Mouse (Mus musculus) neural tube, embryonic 12.5 days (tissue): Measurements from ENCODE around the gene Chat. TPM values are rescaled to one million over a fixed set of nuclear protein-coding genes. Genes with fewer than 3 reads are reported as not detected.
A peak's percentile ranks its signal among the peaks of the same experiment; 100 is the strongest.

Experiments
- ATAC-seq: fragments of 200-750 bp; cut with Nextera tagmentation; 2 replicates; pipeline ENCODE4 v1.8.0; 2017; ENCODE audit warnings: low read depth, mild to moderate bottlenecking, moderate TSS enrichment, moderate library complexity; ENCODE audit not compliant: low FRiP score
- H3K27ac ChIP-seq: fragments of 300-500 bp; sonication (generic); 2 replicates; pipeline ENCODE4 v1.5.1; 2016
- H3K27me3 ChIP-seq: fragments of 300-500 bp; sonication (generic); replicated peaks from 2 replicates; pipeline ENCODE4 v1.6.1; 2016; ENCODE audit warnings: mild to moderate bottlenecking
- H3K36me3 ChIP-seq: fragments of 300-500 bp; sonication (generic); 2 replicates; pipeline ENCODE4 v1.6.1; 2016; ENCODE audit warnings: mild to moderate bottlenecking
- H3K4me1 ChIP-seq: fragments of 300-500 bp; sonication (generic); 2 replicates; pipeline ENCODE4 v1.6.1; 2016
- H3K4me2 ChIP-seq: fragments of 300-500 bp; sonication (generic); replicated peaks from 2 replicates; pipeline ENCODE4 v1.6.1; 2016; ENCODE audit warnings: mild to moderate bottlenecking
- H3K4me3 ChIP-seq: fragments of 300-500 bp; sonication (generic); 2 replicates; pipeline ENCODE4 v1.5.1; 2016
- H3K9ac ChIP-seq: fragments of 300-500 bp; sonication (generic); 2 replicates; pipeline ENCODE4 v1.6.1; 2016; ENCODE audit warnings: mild to moderate bottlenecking
- H3K9me3 ChIP-seq: fragments of 300-500 bp; sonication (generic); 2 replicates; pipeline ENCODE4 v1.6.1; 2016; ENCODE audit warnings: mild to moderate bottlenecking
- WGBS: fragments of 180-500 bp; shearing (Covaris S2); methylation state at CpG from one replicate; pipeline ENCODE4 v1.1.7; 2016; 5-methylcytosine and 5-hydroxymethylcytosine counted together
- polyA plus RNA-seq: library from polyadenylated mRNA; unstranded; fragments of >200 nt; fragmentation: Nextera tagmentation; extraction: Ambion mirVana; gene quantifications from 2 replicates; pipeline ENCODE4 v1.2.1, GENCODE M21; 2016

Chat gene
- polyA plus RNA-seq, result 4.4 and 5.6 TPM in 2 replicates

DNA sequence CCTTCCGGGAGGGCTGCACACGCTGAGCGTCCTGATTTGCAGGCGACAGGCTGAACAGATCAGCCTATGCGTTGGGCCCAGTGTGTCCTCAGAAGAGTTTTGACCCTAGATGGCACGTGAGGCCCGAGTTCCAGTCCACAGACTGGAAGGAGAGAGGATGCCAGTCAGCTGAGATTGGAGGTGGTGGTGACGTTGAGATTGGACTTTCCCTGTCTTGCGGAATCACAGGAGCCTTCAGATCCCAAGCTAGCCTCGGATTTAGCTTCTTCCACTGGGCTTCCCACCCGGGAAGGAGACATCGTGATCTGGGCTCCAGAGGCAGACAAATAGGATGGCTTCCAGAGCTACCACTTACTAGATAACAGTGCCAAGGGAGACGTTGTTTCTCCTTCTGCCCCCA lies at the start of gene Chat:
Gene Chat (minus strand): TSS at position 101 of the 400 bp plus-strand sequence.
- Histone ChIP-seq H3K9ac (peak within 1 kb of the TSS; percentile 43; the same call in 1 of the 2 replicates), H3K4me1 (peaks cover 22% of the 10 kb centered on the region), H3K4me3 (peak within 1 kb of the TSS; percentile 23), H3K27me3 (peaks cover 75% of the 10 kb centered on the region), H3K4me2 (peak within 1 kb of the TSS; percentile 53), H3K36me3 (no peaks in the 10 kb centered on the region), H3K27ac (no peak within 1 kb of the TSS), H3K9me3 (no peaks in the 10 kb centered on the region)
- 17% methylated on average over 13 of the region's 13 CpGs for WGBS
- ATAC-seq, result no peak

GRCm38 (mm10) chr14:32513336-32514032 lies 47.7 kb upstream of the Chat start, which contains the start of gene Ercc6:
TSS of gene Ercc6 (plus strand) at chr14:32513521.
- H3K27me3 ChIP-seq, result no peaks in the 10 kb centered on the region
- H3K4me3 ChIP-seq, result peak within 1 kb of the TSS; percentile 68
- peak within 1 kb of the TSS; percentile 28; the same call in 1 of the 2 replicates for H3K27ac ChIP-seq
- WGBS, result under 1% methylated on average over 62 of the region's 62 CpGs
- H3K4me1 ChIP-seq, result 0 out of 2 replicates have a peak, but pooled peaks cover 4% of the 10 kb centered on the region
- H3K36me3 ChIP-seq, result peaks cover 17% of the 10 kb centered on the region
- peak within 1 kb of the TSS; percentile 84 for H3K4me2 ChIP-seq
- H3K9ac ChIP-seq, result peak within 1 kb of the TSS; percentile 64
- peak; percentile 97 for ATAC-seq
- no peaks in the 10 kb centered on the region for H3K9me3 ChIP-seq

DNA sequence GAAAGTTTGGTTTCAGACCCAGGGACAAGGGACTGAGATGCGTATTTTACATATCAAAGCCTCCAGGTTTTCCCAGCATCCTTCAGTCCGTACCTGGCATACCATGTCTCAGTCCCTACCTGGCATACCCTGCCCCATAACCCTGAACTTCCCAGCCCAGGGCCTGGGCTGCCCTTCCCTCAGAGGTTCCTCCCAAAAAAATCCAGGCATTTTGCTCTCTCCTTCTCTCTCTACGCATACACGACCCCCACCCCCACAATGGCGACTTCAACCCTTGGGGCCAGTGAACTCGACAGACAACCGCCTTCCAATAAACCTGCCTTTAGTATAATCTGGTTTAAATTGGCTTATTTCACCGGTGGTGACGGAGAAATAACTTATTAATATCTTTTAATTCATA lies 47.1 kb upstream of the Chat start:
- H3K9me3 ChIP-seq, result no peaks in the 10 kb centered on the region
- ATAC-seq, result peak; percentile 54
- H3K27ac ChIP-seq, result no peak overlapping the region
- peaks cover 14% of the 10 kb centered on the region for H3K36me3 ChIP-seq
- H3K4me1 ChIP-seq, result 0 out of 2 replicates have a peak, but pooled peaks cover 4% of the 10 kb centered on the region
- H3K27me3 ChIP-seq, result no peaks in the 10 kb centered on the region
- peak overlapping the region; percentile 68 for H3K4me3 ChIP-seq
- WGBS, result 49% methylated on average over 9 of the region's 9 CpGs
- no peak overlapping the region; the same call in 1 of the 2 replicates for H3K9ac ChIP-seq
- peak overlapping the region; percentile 84 for H3K4me2 ChIP-seq

DNA sequence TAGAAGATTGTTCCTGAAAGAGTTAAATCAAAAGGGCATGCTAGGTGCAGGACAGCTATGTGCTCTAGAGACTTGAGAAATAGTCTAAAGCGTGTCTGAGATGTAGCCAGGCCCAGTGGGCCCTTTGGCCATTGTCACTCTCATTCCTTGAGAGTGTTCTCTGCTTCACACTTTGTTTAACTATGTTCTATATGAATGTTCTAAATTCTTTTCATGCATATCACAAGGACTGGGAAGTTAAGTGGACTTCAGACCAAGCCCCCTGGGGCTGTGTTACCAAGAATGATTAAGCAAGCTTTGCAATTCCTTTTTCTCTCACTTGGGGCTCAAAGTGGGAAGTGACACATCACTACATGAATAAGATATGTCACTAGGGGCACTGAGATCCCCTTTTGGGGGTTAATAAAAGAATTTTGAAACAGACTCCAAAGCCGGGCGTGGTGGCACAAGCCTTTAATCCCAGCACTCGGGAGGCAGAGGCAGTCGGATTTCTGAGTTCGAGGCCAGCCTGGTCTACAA lies 43.7 kb upstream of the Chat start:
- H3K4me3 ChIP-seq, result no peak overlapping the region
- H3K9me3 ChIP-seq, result no peaks in the 10 kb centered on the region
- no peak overlapping the region for H3K27ac ChIP-seq
- no peaks in the 10 kb centered on the region for H3K36me3 ChIP-seq
- H3K9ac ChIP-seq, result no peak overlapping the region
- H3K4me1 ChIP-seq, result 0 out of 2 replicates have a peak, but pooled peaks cover 4% of the 10 kb centered on the region
- no peak for ATAC-seq
- 91% methylated on average over 6 of the region's 6 CpGs for WGBS
- H3K4me2 ChIP-seq, result no peak overlapping the region
- H3K27me3 ChIP-seq, result no peaks in the 10 kb centered on the region

GRCm38 (mm10) chr14:32508105-32508835 lies 42.5 kb upstream of the Chat start:
- H3K9ac ChIP-seq, result no peak overlapping the region
- ATAC-seq, result no peak
- no peaks in the 10 kb centered on the region for H3K4me1 ChIP-seq
- no peak overlapping the region for H3K27ac ChIP-seq
- no peaks in the 10 kb centered on the region for H3K9me3 ChIP-seq
- no peaks in the 10 kb centered on the region for H3K27me3 ChIP-seq
- H3K4me2 ChIP-seq, result no peak overlapping the region
- H3K4me3 ChIP-seq, result no peak overlapping the region
- H3K36me3 ChIP-seq, result no peaks in the 10 kb centered on the region
- 77% methylated on average over 10 of the region's 10 CpGs for WGBS

DNA sequence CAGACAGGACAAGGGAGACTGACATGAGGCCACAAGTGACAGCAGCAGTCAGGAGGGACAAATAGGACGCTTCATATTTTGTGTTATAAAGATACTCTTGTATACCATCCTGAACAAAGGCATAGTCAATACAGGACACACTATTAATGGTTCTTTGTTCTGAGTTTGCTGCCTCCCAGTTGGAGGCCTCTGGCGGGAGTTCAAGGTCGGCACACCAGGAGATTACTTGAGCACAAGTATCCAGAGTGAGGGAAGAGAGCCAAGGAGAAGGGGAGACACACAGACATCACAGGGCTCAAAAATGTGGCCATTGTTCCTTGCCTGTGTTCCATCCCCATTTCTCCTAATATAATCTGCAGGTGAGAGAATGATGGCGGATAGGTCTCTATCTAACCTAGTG lies 41.4 kb upstream of the Chat start:
- H3K4me3 ChIP-seq, result no peak overlapping the region
- H3K9me3 ChIP-seq, result no peaks in the 10 kb centered on the region
- H3K4me2 ChIP-seq, result no peak overlapping the region
- H3K4me1 ChIP-seq, result no peaks in the 10 kb centered on the region
- H3K36me3 ChIP-seq, result no peaks in the 10 kb centered on the region
- no peak overlapping the region for H3K27ac ChIP-seq
- ATAC-seq, result no peak
- no peaks in the 10 kb centered on the region for H3K27me3 ChIP-seq
- 79% methylated on average over 4 of the region's 4 CpGs for WGBS
- H3K9ac ChIP-seq, result no peak overlapping the region

GRCm38 (mm10) chr14:32506329-32506728 lies 40.5 kb upstream of the Chat start:
- Histone ChIP-seq H3K9ac (no peak overlapping the region), H3K36me3 (no peaks in the 10 kb centered on the region), H3K27me3 (no peaks in the 10 kb centered on the region), H3K9me3 (no peaks in the 10 kb centered on the region), H3K27ac (no peak overlapping the region), H3K4me3 (no peak overlapping the region), H3K4me2 (no peak overlapping the region), H3K4me1 (no peaks in the 10 kb centered on the region)
- WGBS, result 90% methylated on average over 10 of the region's 10 CpGs
- no peak for ATAC-seq

DNA sequence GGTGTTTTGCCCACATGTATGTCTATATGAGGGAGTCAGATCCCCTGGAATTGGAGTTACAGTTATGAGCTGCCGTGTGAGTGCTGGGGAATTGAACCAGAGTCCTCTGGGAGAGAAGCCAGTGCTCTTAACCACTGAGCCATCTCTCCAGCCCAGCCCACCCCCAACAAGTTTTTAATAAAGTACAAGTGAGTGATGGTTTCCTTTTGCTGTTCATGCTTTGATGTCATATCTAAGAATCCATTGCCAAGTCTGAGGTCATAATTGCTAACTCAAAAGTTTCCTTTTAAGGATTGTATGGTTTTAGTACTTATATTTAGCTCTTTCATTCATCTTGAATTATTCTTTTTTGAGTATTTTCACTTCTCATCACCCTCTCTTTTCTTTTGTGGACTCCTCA lies 38.1 kb upstream of the Chat start:
- Histone ChIP-seq H3K9me3 (no peaks in the 10 kb centered on the region), H3K27ac (no peak overlapping the region), H3K36me3 (no peaks in the 10 kb centered on the region), H3K4me3 (no peak overlapping the region), H3K9ac (no peak overlapping the region), H3K4me1 (no peaks in the 10 kb centered on the region), H3K27me3 (no peaks in the 10 kb centered on the region), H3K4me2 (no peak overlapping the region)
- WGBS, result 97% methylated on average over 1 of the region's 1 CpGs
- no peak for ATAC-seq

- Histone ChIP-seq H3K4me3 (no peak overlapping the region), H3K4me2 (no peak overlapping the region), H3K27ac (no peak overlapping the region), H3K4me1 (no peaks in the 10 kb centered on the region), H3K36me3 (no peaks in the 10 kb centered on the region), H3K27me3 (no peaks in the 10 kb centered on the region), H3K9me3 (no peaks in the 10 kb centered on the region), H3K9ac (no peak overlapping the region)
- WGBS, result 77% methylated on average over 9 of the region's 9 CpGs
- ATAC-seq, result no peak
Observed at GRCm38 (mm10) chr14:32502764-32503688, 37.2 kb upstream of the Chat start.

GRCm38 (mm10) chr14:32501303-32501702 lies 35.5 kb upstream of the Chat start:
- no peaks in the 10 kb centered on the region for H3K9me3 ChIP-seq
- no peak overlapping the region for H3K4me2 ChIP-seq
- H3K4me1 ChIP-seq, result no peaks in the 10 kb centered on the region
- H3K9ac ChIP-seq, result no peak overlapping the region
- no peak overlapping the region for H3K4me3 ChIP-seq
- no peak for ATAC-seq
- no peaks in the 10 kb centered on the region for H3K36me3 ChIP-seq
- no peak overlapping the region for H3K27ac ChIP-seq
- 73% methylated on average over 2 of the region's 2 CpGs for WGBS
- no peaks in the 10 kb centered on the region for H3K27me3 ChIP-seq

DNA sequence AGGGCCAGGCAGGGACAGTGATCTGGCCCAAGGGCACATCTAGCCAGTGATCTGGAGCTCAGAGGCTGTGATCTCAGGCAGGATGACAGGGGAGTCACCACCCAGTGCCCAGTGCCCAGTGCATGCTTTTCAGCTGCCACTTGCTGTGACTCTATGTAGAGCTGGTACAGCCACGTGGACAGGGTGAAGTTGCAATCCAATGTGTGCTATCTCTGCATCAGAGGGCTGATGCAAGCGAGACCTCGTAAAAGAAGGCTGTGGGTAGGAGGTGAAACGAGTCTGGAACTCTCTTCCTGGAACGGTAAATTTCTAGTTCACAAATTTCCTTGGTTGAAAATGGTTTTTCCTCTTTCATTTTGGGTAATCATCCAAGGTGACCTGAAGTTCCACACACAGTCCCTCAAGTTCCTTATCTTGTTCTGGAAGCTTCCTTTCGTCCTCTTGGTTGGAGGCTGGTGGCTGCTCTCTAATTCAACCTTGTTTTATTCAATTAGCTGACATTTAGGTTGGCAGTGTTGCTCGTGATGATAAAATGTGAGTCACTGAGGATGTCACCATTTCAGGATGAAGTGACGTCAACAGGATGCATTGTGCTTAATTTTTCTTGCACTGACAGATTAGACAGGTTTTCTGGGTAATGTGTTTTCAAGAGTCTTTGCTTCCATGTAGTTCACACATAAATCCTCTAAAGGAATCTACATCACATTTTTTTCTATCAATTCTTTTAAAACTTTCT lies 30.5 kb upstream of the Chat start:
- peaks cover 5% of the 10 kb centered on the region; the same call in 1 of the 2 replicates for H3K4me1 ChIP-seq
- no peak overlapping the region for H3K4me3 ChIP-seq
- no peaks in the 10 kb centered on the region for H3K9me3 ChIP-seq
- no peaks in the 10 kb centered on the region for H3K27me3 ChIP-seq
- no peak for ATAC-seq
- H3K36me3 ChIP-seq, result no peaks in the 10 kb centered on the region
- no peak overlapping the region for H3K9ac ChIP-seq
- no peak overlapping the region for H3K27ac ChIP-seq
- H3K4me2 ChIP-seq, result no peak overlapping the region
- WGBS, result 77% methylated on average over 8 of the region's 8 CpGs
